Mouse (Mus musculus) midbrain, postnatal 0 days (tissue): ENCODE measurements around the gene Cyfip2. TPM values are rescaled to one million over a fixed set of nuclear protein-coding genes. Genes with fewer than 3 reads are reported as not detected.
A peak's percentile ranks its signal among the peaks of the same experiment; 100 is the strongest.

Experiments used
- ATAC-seq: fragments of 200-750 bp; cut with Nextera tagmentation; 2 replicates; pipeline ENCODE4 v1.8.0; 2017; ENCODE audit warnings: moderate number of reproducible peaks, mild to moderate bottlenecking, moderate TSS enrichment, moderate library complexity; ENCODE audit not compliant: low FRiP score
- DNase-seq: peaks from one replicate; pipeline ENCODE4 v3.0.0-alpha.2; 2015; ENCODE audit warnings: low spot score
- H3K27ac ChIP-seq: fragments of 300-500 bp; sonication (generic); 2 replicates; pipeline ENCODE4 v1.5.1; 2014; ENCODE audit warnings: low read depth, mild to moderate bottlenecking, low read length, mixed read lengths
- H3K27me3 ChIP-seq: fragments of 300-500 bp; sonication (generic); 2 replicates; pipeline ENCODE4 v1.6.1; 2014; ENCODE audit warnings: low read length, control low read depth, mixed read lengths; ENCODE audit not compliant: insufficient read depth
- H3K36me3 ChIP-seq: fragments of 300-500 bp; sonication (generic); 2 replicates; pipeline ENCODE4 v1.6.1; 2014; ENCODE audit warnings: low read length, control low read depth, mixed read lengths; ENCODE audit not compliant: insufficient read depth
- H3K4me1 ChIP-seq: fragments of 300-500 bp; sonication (generic); 2 replicates; pipeline ENCODE4 v1.6.1; 2014; ENCODE audit warnings: mild to moderate bottlenecking, control low read depth, antibody characterized with exemption, low read length, mixed read lengths; ENCODE audit not compliant: insufficient read depth
- H3K4me2 ChIP-seq: fragments of 300-500 bp; sonication (generic); 2 replicates; pipeline ENCODE4 v1.6.1; 2014; ENCODE audit warnings: low read depth, mild to moderate bottlenecking, low read length, mixed read lengths; ENCODE audit not compliant: poor library complexity, severe bottlenecking
- H3K4me3 ChIP-seq: fragments of 300-500 bp; sonication (generic); 2 replicates; pipeline ENCODE4 v1.5.1; 2014; ENCODE audit warnings: low read depth, mild to moderate bottlenecking, low read length, moderate library complexity
- H3K9ac ChIP-seq: fragments of 300-500 bp; sonication (generic); replicated peaks from 2 replicates; pipeline ENCODE4 v1.6.1; 2014; ENCODE audit warnings: mild to moderate bottlenecking, low read length, moderate library complexity, mixed read lengths; ENCODE audit not compliant: poor library complexity, severe bottlenecking
- H3K9me3 ChIP-seq: fragments of 300-500 bp; sonication (generic); 2 replicates; pipeline ENCODE4 v1.6.1; 2016; ENCODE audit warnings: low read length, control low read depth
- CTCF ChIP-seq: IDR thresholded peaks from 2 replicates; pipeline ENCODE4 v1.5.1; 2016; ENCODE audit warnings: antibody characterized with exemption, mild to moderate bottlenecking
- WGBS: fragments of 180-500 bp; shearing (Covaris S2); extraction: QIAGEN DNeasy Blood & Tissue Kit; methylation state at CpG from one replicate; pipeline ENCODE4 v1.1.7; 2014; 5-methylcytosine and 5-hydroxymethylcytosine counted together
- polyA plus RNA-seq: library from polyadenylated mRNA; unstranded; fragments of >200 nt; fragmentation: Nextera tagmentation; extraction: Ambion mirVana; gene quantifications from 2 replicates; pipeline ENCODE4 v1.2.1, GENCODE M21; 2015
- total RNA-seq: library from RNA; depleted of rRNA; stranded (reverse); fragments of >200 nt; gene quantifications from 2 replicates; pipeline ENCODE4 v1.2.3, GENCODE M21; 2014

Gene Cyfip2
- total and polyA plus RNA-seq, 2 experiments from 2014 or later = 83.7 to 133 TPM

- Histone ChIP-seq H3K4me3 (no peak overlapping the region), H3K27me3 (no peaks in the 10 kb centered on the region), H3K9me3 (no peaks in the 10 kb centered on the region), H3K9ac (no peak overlapping the region), H3K4me1 (no peaks in the 10 kb centered on the region), H3K4me2 (no peak overlapping the region), H3K27ac (no peak overlapping the region), H3K36me3 (peaks cover 74% of the 10 kb centered on the region)
- DNase-seq (no peak), ATAC-seq (no peak)
- TF ChIP-seq CTCF = no peak
- WGBS = 76% methylated on average over 3 of the region's 3 CpGs
Observed at GRCm38 (mm10) chr11:46269893-46270292, 42.8 kb downstream of the Cyfip2 start.

- ATAC-seq = no peak
- Histone ChIP-seq H3K4me3 (no peak overlapping the region), H3K4me2 (no peak overlapping the region), H3K4me1 (no peaks in the 10 kb centered on the region), H3K27me3 (no peaks in the 10 kb centered on the region), H3K9ac (no peak overlapping the region), H3K9me3 (no peaks in the 10 kb centered on the region), H3K27ac (no peak overlapping the region), H3K36me3 (peaks cover 74% of the 10 kb centered on the region)
- 81% methylated on average over 9 of the region's 9 CpGs for WGBS
- no peak for TF ChIP-seq CTCF
- DNase-seq = no peak
Observed at GRCm38 (mm10) chr11:46269391-46269790, 43.3 kb downstream of the Cyfip2 start.

- no peak overlapping the region for H3K4me2 ChIP-seq
- DNase-seq (peak; percentile 65), ATAC-seq (peak; percentile 56; the same call in 1 of the 2 replicates)
- H3K27me3 ChIP-seq = no peaks in the 10 kb centered on the region
- no peak overlapping the region for H3K4me3 ChIP-seq
- peak; percentile 95 for TF ChIP-seq CTCF
- no peak overlapping the region for H3K27ac ChIP-seq
- H3K9me3 ChIP-seq = no peaks in the 10 kb centered on the region
- H3K9ac ChIP-seq = no peak overlapping the region
- no peaks in the 10 kb centered on the region for H3K4me1 ChIP-seq
- peaks cover 71% of the 10 kb centered on the region for H3K36me3 ChIP-seq
- 17% methylated on average over 7 of the region's 7 CpGs for WGBS
Observed at GRCm38 (mm10) chr11:46268991-46269390, 43.7 kb downstream of the Cyfip2 start.

- Histone ChIP-seq H3K27ac (no peak overlapping the region), H3K9ac (no peak overlapping the region), H3K36me3 (peaks cover 66% of the 10 kb centered on the region), H3K4me2 (no peak overlapping the region), H3K9me3 (no peaks in the 10 kb centered on the region), H3K4me3 (no peak overlapping the region), H3K27me3 (no peaks in the 10 kb centered on the region), H3K4me1 (no peaks in the 10 kb centered on the region)
- no peak for TF ChIP-seq CTCF
- no peak for DNase-seq
- ATAC-seq = no peak
- 89% methylated on average over 11 of the region's 11 CpGs for WGBS
Observed at GRCm38 (mm10) chr11:46265031-46265786, 47.5 kb downstream of the Cyfip2 start.

GRCm38 (mm10) chr11:46264584-46264983 is 48.1 kb downstream of the Cyfip2 start:
- TF ChIP-seq CTCF = no peak
- H3K27ac ChIP-seq = no peak overlapping the region
- no peaks in the 10 kb centered on the region for H3K9me3 ChIP-seq
- H3K4me3 ChIP-seq = no peak overlapping the region
- no peaks in the 10 kb centered on the region for H3K4me1 ChIP-seq
- no peak overlapping the region for H3K9ac ChIP-seq
- ATAC-seq (no peak), DNase-seq (no peak)
- WGBS = 71% methylated on average over 3 of the region's 3 CpGs
- H3K4me2 ChIP-seq = no peak overlapping the region
- peaks cover 62% of the 10 kb centered on the region for H3K36me3 ChIP-seq
- H3K27me3 ChIP-seq = no peaks in the 10 kb centered on the region

GRCm38 (mm10) chr11:46263291-46263690 is 49.4 kb downstream of the Cyfip2 start:
- no peak overlapping the region for H3K4me2 ChIP-seq
- ATAC-seq = no peak
- peaks cover 66% of the 10 kb centered on the region for H3K36me3 ChIP-seq
- H3K9me3 ChIP-seq = no peaks in the 10 kb centered on the region
- WGBS = 95% methylated on average over 11 of the region's 11 CpGs
- H3K4me1 ChIP-seq = no peaks in the 10 kb centered on the region
- H3K4me3 ChIP-seq = no peak overlapping the region
- no peak overlapping the region for H3K9ac ChIP-seq
- no peak for DNase-seq
- no peak overlapping the region for H3K27ac ChIP-seq
- H3K27me3 ChIP-seq = no peaks in the 10 kb centered on the region
- no peak for TF ChIP-seq CTCF
